Mouse (Mus musculus): ENCODE measurements around the gene Nnat.
"Not testable (repeated sequence)": the region's sequence is repeated elsewhere in the genome, so short reads cannot be mapped to it uniquely, and the experiment has no call there.

GRCm38 (mm10) chr2:157585351-157585750, 25.5 kb downstream of the Nnat start:
- TF ChIP-seq CTCF (IDR thresholded peaks at IDR 0.05; ENCODE audit: insufficient read depth, low read length); POLR2A (IDR thresholded peaks at IDR 0.05; ENCODE audit: borderline replicate concordance, extremely low read depth, low read depth, low read length): not testable (repeated sequence)

Measured in lung, adult 2 months (tissue).